18 mouse cellular contexts compared by ENCODE assay signal in the genomic region with DNA sequence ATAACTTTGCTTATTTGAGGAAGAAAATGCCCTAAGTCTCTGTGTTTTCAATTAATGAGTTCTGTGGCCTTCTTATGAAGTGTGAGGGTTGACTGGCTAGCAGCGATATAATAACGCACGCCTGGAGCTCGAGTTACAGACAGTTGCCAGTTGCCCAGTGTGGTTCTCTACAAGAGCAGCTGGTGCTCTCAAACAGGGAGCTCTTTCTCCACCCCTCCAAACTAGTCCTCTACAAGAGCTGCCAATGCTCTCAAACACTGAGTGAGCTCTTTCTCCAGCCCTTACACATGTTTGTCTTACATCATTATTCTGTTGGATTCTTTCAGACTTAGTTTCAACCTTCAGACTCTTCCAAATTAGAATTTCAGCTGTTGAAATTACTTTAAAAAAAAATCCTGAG. TPM values are rescaled to one million over a fixed set of nuclear protein-coding genes. Genes with fewer than 3 reads are reported as not detected.
DNase-seq lines count a peak whose midpoint lies in the region; ATAC-seq lines count a peak whose summit lies in the region.
"Had no signal": no experiment of that assay in that cellular context is flagged by ENCODE, and none has a peak within 500 bp of the region (broad histone marks: within the 10 kb centered on the region; RNA-seq: fewer than 3 reads in every experiment).

No protein-coding gene starts in this region.

- no peaks in the 10 kb centered on the region for H3K36me3 ChIP-seq in limb, embryonic 12.5 days
- H3K36me3 ChIP-seq in midbrain, embryonic 11.5 days (ENCODE audit: control insufficient read depth, insufficient read depth, low read length): no peaks in the 10 kb centered on the region
- H3K36me3 ChIP-seq in midbrain, embryonic 10.5 days: no peaks in the 10 kb centered on the region
- H3K36me3 ChIP-seq: midbrain, embryonic 15.5 days had no signal

- H3K4me1 ChIP-seq in limb, embryonic 12.5 days (replicated peaks): peaks cover 10% of the 10 kb centered on the region
- H3K4me1 ChIP-seq in midbrain, embryonic 11.5 days (ENCODE audit: control insufficient read depth, insufficient read depth, low read length): no peaks in the 10 kb centered on the region
- H3K4me1 ChIP-seq in midbrain, embryonic 10.5 days: no peaks in the 10 kb centered on the region
- H3K4me1 ChIP-seq: midbrain, embryonic 15.5 days had no signal

- H3K9me3 ChIP-seq in limb, embryonic 12.5 days: no peaks in the 10 kb centered on the region
- no peaks in the 10 kb centered on the region for H3K9me3 ChIP-seq in midbrain, embryonic 11.5 days (ENCODE audit: control insufficient read depth, low read length)
- H3K9me3 ChIP-seq in midbrain, embryonic 10.5 days (replicated peaks): no peaks in the 10 kb centered on the region
- H3K9me3 ChIP-seq: midbrain, embryonic 15.5 days had no signal

- no peak overlapping the region for H3K4me2 ChIP-seq in limb, embryonic 12.5 days
- H3K4me2 ChIP-seq in midbrain, embryonic 11.5 days: no peak overlapping the region
- H3K4me2 ChIP-seq: midbrain, embryonic 15.5 days had no signal

- no peak overlapping the region for H3K9ac ChIP-seq in limb, embryonic 12.5 days (replicated peaks)
- H3K9ac ChIP-seq in midbrain, embryonic 11.5 days (ENCODE audit: low read length): no peak overlapping the region
- H3K9ac ChIP-seq: midbrain, embryonic 15.5 days had no signal

- 12% methylated on average over 4 of the region's 4 CpGs for WGBS in limb, embryonic 12.5 days
- WGBS in midbrain, embryonic 11.5 days: 76% methylated on average over 4 of the region's 4 CpGs
- 74% methylated on average over 4 of the region's 4 CpGs for WGBS in midbrain, embryonic 10.5 days

- H3K27ac ChIP-seq in limb, embryonic 12.5 days: peak overlapping the region; percentile 5; the same call in 1 of the 2 replicates
- no peak overlapping the region for H3K27ac ChIP-seq in midbrain, embryonic 11.5 days (ENCODE audit: low read depth, low read length)
- no peak overlapping the region for H3K27ac ChIP-seq in midbrain, embryonic 10.5 days (replicated peaks)
- H3K27ac ChIP-seq: midbrain, embryonic 15.5 days had no signal

- no peak for ATAC-seq in limb, embryonic 12.5 days (ENCODE audit: insufficient number of reproducible peaks, insufficient read depth, low FRiP score, low TSS enrichment, low read depth)
- no peak for ATAC-seq in midbrain, embryonic 11.5 days (ENCODE audit: low FRiP score)
- ATAC-seq: midbrain, embryonic 15.5 days had no signal

- H3K4me3 ChIP-seq in limb, embryonic 12.5 days (replicated peaks): no peak overlapping the region
- H3K4me3 ChIP-seq in midbrain, embryonic 11.5 days (ENCODE audit: low read depth, low read length): no peak overlapping the region
- no peak overlapping the region for H3K4me3 ChIP-seq in midbrain, embryonic 10.5 days
- H3K4me3 ChIP-seq: midbrain, embryonic 15.5 days had no signal

- peaks cover 5% of the 10 kb centered on the region for H3K27me3 ChIP-seq in limb, embryonic 12.5 days
- H3K27me3 ChIP-seq in midbrain, embryonic 11.5 days (ENCODE audit: control insufficient read depth, insufficient read depth, low read length): no peaks in the 10 kb centered on the region
- H3K27me3 ChIP-seq in midbrain, embryonic 10.5 days (ENCODE audit: low read depth, poor library complexity, severe bottlenecking): no peaks in the 10 kb centered on the region
- H3K27me3 ChIP-seq: CH12.LX; midbrain, embryonic 15.5 days had no signal

- peak; percentile 40 for DNase-seq in layer of hippocampus, adult 11-12 months (ENCODE audit: low spot score)
- no peak for DNase-seq in layer of hippocampus, postnatal 25 days (ENCODE audit: extremely low spot score in 1 of 2, low spot score in 1 of 2)
- peak; percentile 20 for DNase-seq in cerebellum, adult 11 months
- DNase-seq in cerebellum, adult 9-11 months: peak; percentile 51
- DNase-seq in midbrain, embryonic 11.5 days (ENCODE audit: low spot score, missing footprints): no peak
- DNase-seq in midbrain, embryonic 10.5 days (ENCODE audit: low spot score): no peak
- DNase-seq: adrenal gland, postnatal 25 days; heart, adult 11 months; heart, postnatal 14 days; kidney, postnatal 14 days; right cerebral cortex, postnatal 25 days; thymus, postnatal 36 days had no signal

RNA-seq across cellular contexts. Expression of gene Ephx4, which starts 8.8 kb away (rescaled TPM):
- total RNA-seq in layer of hippocampus, postnatal 25 days (2021): 10 to 100 TPM; 50.8 to 57.2 TPM
- 1.1 and 1.3 TPM in 2 replicates for polyA plus RNA-seq in limb, embryonic 12.5 days (2016; fragmentation: Nextera tagmentation; extraction: Ambion mirVana)
- 0.72 and 0.75 TPM in 2 replicates for polyA plus RNA-seq in midbrain, embryonic 11.5 days (2014; fragmentation: Nextera tagmentation; extraction: Ambion mirVana)
- 0.57 and 0.99 TPM in 2 replicates for polyA plus RNA-seq in midbrain, embryonic 10.5 days (2016; fragmentation: Nextera tagmentation; extraction: Ambion mirVana)
- total RNA-seq: neutrophil, adult 5-6 weeks had no signal

RNA-seq across cellular contexts. Expression of gene Lpcat2b, which starts 20.0 kb away (rescaled TPM):
- under 1 TPM; 0.22 to 0.26 TPM for total RNA-seq in layer of hippocampus, postnatal 25 days (2021)
- not detected in 2 replicates for polyA plus RNA-seq in limb, embryonic 12.5 days (2016; fragmentation: Nextera tagmentation; extraction: Ambion mirVana)
- not detected in 2 replicates for polyA plus RNA-seq in midbrain, embryonic 11.5 days (2014; fragmentation: Nextera tagmentation; extraction: Ambion mirVana)
- polyA plus RNA-seq in midbrain, embryonic 10.5 days (2016; fragmentation: Nextera tagmentation; extraction: Ambion mirVana): not detected in 2 replicates
- total RNA-seq: adrenal gland, postnatal 25 days; CH12.LX; heart, postnatal 14 days; neutrophil, adult 5-6 weeks had no signal
- polyA plus RNA-seq: lung, embryonic 16.5 days; midbrain, embryonic 15.5 days; stomach, embryonic 14.5 days had no signal

RNA-seq across cellular contexts. Expression of gene Btbd8, which starts 26.5 kb away (rescaled TPM):
- 100 to 1,000 TPM; 106 to 107 TPM for total RNA-seq in layer of hippocampus, postnatal 25 days (2021)
- polyA plus RNA-seq in limb, embryonic 12.5 days (2016; fragmentation: Nextera tagmentation; extraction: Ambion mirVana): 6.3 and 6.7 TPM in 2 replicates
- 10.0 and 11.2 TPM in 2 replicates for polyA plus RNA-seq in midbrain, embryonic 11.5 days (2014; fragmentation: Nextera tagmentation; extraction: Ambion mirVana)
- 4.6 and 6.4 TPM in 2 replicates for polyA plus RNA-seq in midbrain, embryonic 10.5 days (2016; fragmentation: Nextera tagmentation; extraction: Ambion mirVana)

Comparison
In these comparisons a context has a peak if more than half of its experiments do, and no peak if none do; other contexts are left out.
1. DNase-seq: peak in layer of hippocampus, adult 11-12 months (single experiment), cerebellum, adult 11 months (single experiment) and cerebellum, adult 9-11 months (single experiment); none in layer of hippocampus, postnatal 25 days (0 of 2), midbrain, embryonic 11.5 days (single experiment) and midbrain, embryonic 10.5 days (single experiment).